Mouse (Mus musculus): ENCODE measurements around the gene Rcbtb2. TPM values are rescaled to one million over a fixed set of nuclear protein-coding genes. Genes with fewer than 3 reads are reported as not detected.

Rcbtb2 gene
- polyA plus RNA-seq, 1 experiment = 11.8 TPM

- Histone ChIP-seq H3K4me2 (ENCODE audit: low read depth) (no peak overlapping the region), H3K79me2 (ENCODE audit: control insufficient read depth, insufficient read depth) (no peaks in the 10 kb centered on the region), H3K4me3 (no peak overlapping the region), H3ac (ENCODE audit: control insufficient read depth, insufficient read length) (no peak overlapping the region), H3K36me3 (ENCODE audit: control insufficient read depth, insufficient read depth) (peaks cover 28% of the 10 kb centered on the region), H3K27me3 (ENCODE audit: control insufficient read depth, insufficient read depth, insufficient read length) (no peaks in the 10 kb centered on the region)
- TF ChIP-seq E2F4 (IDR thresholded peaks at IDR 0.05; ENCODE audit: insufficient read depth) = no peak
- TF ChIP-seq POLR2AphosphoS2 (IDR thresholded peaks at IDR 0.05; ENCODE audit: insufficient read length, low read depth) = no peak
- TF ChIP-seq MYOD1 (IDR thresholded peaks at IDR 0.05; ENCODE audit: control insufficient read depth in 1 of 3, insufficient read length in 2 of 3, low read depth in 2 of 3) = no peak
These were observed 94.2 kb downstream of the Rcbtb2 start for GRCm38 (mm10) chr14:73217062-73217461.

DNA sequence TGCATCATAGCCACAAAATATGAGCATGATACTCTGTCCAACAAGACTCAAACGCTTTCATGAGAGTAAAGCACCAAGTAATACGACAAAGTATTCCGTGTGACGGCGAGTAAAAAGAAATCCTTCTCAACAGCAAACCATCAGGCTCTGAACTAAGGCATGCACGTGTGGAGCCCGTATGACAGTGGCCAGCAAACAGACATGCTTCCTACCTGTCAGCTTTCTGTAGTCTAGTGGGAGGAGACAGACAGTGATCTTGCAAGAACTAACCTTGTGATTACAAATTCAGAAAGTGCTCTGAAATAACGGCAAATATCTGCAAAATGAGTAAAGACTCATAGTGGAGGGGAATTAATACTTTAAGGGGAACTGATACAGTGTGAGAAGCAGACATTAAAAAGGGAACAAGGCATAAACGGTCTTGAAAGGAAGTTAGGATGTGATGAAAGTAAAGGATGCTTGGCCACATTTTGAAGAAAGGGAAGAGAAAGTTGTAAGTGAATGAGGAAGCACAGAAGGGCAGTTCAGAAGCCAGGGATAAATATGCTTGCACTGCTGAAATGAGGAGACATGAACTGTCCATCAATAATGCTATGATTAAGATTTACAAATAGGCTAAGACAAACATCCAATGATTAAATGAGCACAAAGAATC lies 99.6 kb downstream of the Rcbtb2 start:
- no peaks in the 10 kb centered on the region for H3K79me2 ChIP-seq (ENCODE audit: control insufficient read depth, insufficient read depth)
- H3K36me3 ChIP-seq (ENCODE audit: control insufficient read depth, insufficient read depth) = no peaks in the 10 kb centered on the region
- H3K4me2 ChIP-seq (ENCODE audit: low read depth) = no peak overlapping the region
- no peak overlapping the region for H3K4me3 ChIP-seq
- no peak for TF ChIP-seq TCF3 (IDR thresholded peaks at IDR 0.05; ENCODE audit: insufficient read length, low read depth)
- TF ChIP-seq CEBPB (IDR thresholded peaks at IDR 0.05; ENCODE audit: insufficient read depth, poor library complexity, severe bottlenecking) = no peak
- no peak for TF ChIP-seq POLR2AphosphoS2 (IDR thresholded peaks at IDR 0.05; ENCODE audit: insufficient read length, low read depth)
- TF ChIP-seq SRF (IDR thresholded peaks at IDR 0.05; ENCODE audit: control insufficient read depth, insufficient read length, low read depth) = no peak
- TF ChIP-seq MYOD1 (IDR thresholded peaks at IDR 0.05; ENCODE audit: control insufficient read depth in 1 of 3, insufficient read length in 2 of 3, low read depth in 2 of 3) = no peak
- TF ChIP-seq POLR2A (IDR thresholded peaks at IDR 0.05; ENCODE audit: insufficient read length, low read depth) = no peak
- TF ChIP-seq USF1 (IDR thresholded peaks at IDR 0.05; ENCODE audit: low read depth) = no peak
- no peak for TF ChIP-seq MYOG (IDR thresholded peaks at IDR 0.05; ENCODE audit: control insufficient read depth in 1 of 3, insufficient read depth in 1 of 3, insufficient read length in 2 of 3, low read depth in 2 of 3)
- no peak for TF ChIP-seq TCF12 (IDR thresholded peaks at IDR 0.05; ENCODE audit: insufficient read depth, poor library complexity, severe bottlenecking)
- TF ChIP-seq MAX (IDR thresholded peaks at IDR 0.05; ENCODE audit: low read depth) = no peak
- no peak for TF ChIP-seq REST (IDR thresholded peaks at IDR 0.05; ENCODE audit: insufficient read depth, insufficient read length)
- no peak for TF ChIP-seq E2F4 (IDR thresholded peaks at IDR 0.05; ENCODE audit: insufficient read depth)
- H3ac ChIP-seq (ENCODE audit: control insufficient read depth, insufficient read length) = no peak overlapping the region
- no peaks in the 10 kb centered on the region for H3K27me3 ChIP-seq (ENCODE audit: control insufficient read depth, insufficient read depth, insufficient read length)

DNA sequence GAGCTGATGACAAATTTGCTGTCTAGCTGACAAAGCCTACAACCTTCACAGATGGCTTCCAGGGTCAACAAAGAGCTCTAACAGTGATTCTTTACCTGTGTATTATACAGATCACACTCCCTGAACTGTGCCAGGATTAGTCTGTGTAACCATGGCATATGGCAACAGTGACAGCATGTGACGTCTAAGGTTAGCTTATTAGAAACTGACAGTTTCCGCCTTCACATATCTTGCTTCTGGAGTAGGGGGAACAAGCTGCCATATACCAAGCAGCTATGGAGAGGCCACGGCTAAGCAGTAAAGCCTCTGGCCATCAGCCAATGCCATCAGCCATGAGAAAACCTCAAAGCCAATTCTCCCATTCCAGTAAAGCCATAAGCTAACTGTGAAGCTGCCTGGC lies 103.5 kb downstream of the Rcbtb2 start:
- TF ChIP-seq CEBPB (IDR thresholded peaks at IDR 0.05; ENCODE audit: insufficient read depth, poor library complexity, severe bottlenecking) (no peak), MYOG (IDR thresholded peaks at IDR 0.05; ENCODE audit: control insufficient read depth in 1 of 3, insufficient read depth in 1 of 3, insufficient read length in 2 of 3, low read depth in 2 of 3) (no peak), MAX (IDR thresholded peaks at IDR 0.05; ENCODE audit: low read depth) (no peak), SRF (IDR thresholded peaks at IDR 0.05; ENCODE audit: control insufficient read depth, insufficient read length, low read depth) (no peak), USF1 (IDR thresholded peaks at IDR 0.05; ENCODE audit: low read depth) (no peak), POLR2A (IDR thresholded peaks at IDR 0.05; ENCODE audit: insufficient read length, low read depth) (no peak), TCF3 (IDR thresholded peaks at IDR 0.05; ENCODE audit: insufficient read length, low read depth) (no peak)
- H3K4me3 ChIP-seq = no peak overlapping the region

DNA sequence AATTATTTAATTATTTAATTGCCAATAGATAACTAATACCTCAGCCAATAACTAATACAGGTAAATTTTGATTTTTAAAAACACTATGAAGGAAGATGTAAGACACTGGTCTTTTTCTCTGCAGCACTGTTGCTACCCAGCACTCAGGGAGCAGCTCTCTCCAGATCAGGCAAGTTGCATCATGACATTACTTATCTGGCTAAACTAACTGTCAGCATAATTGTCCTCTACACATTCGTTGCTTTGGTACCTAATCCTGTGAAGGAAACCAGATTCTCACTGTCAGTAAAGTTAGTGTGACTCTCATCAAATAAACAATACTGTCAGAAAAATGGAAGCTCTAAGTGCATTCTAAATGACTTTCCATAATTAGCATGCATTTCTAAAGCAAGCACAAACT lies 104.0 kb downstream of the Rcbtb2 start:
- Histone ChIP-seq H3K4me3 (no peak overlapping the region), H3K4me2 (ENCODE audit: low read depth) (no peak overlapping the region), H3ac (ENCODE audit: control insufficient read depth, insufficient read length) (no peak overlapping the region), H3K27me3 (ENCODE audit: control insufficient read depth, insufficient read depth, insufficient read length) (no peaks in the 10 kb centered on the region), H3K36me3 (ENCODE audit: control insufficient read depth, insufficient read depth) (no peaks in the 10 kb centered on the region), H3K79me2 (ENCODE audit: control insufficient read depth, insufficient read depth) (no peaks in the 10 kb centered on the region)
- TF ChIP-seq SRF (IDR thresholded peaks at IDR 0.05; ENCODE audit: control insufficient read depth, insufficient read length, low read depth) = no peak
- no peak for TF ChIP-seq MAX (IDR thresholded peaks at IDR 0.05; ENCODE audit: low read depth)
- no peak for TF ChIP-seq POLR2A (IDR thresholded peaks at IDR 0.05; ENCODE audit: insufficient read length, low read depth)
- TF ChIP-seq TCF12 (IDR thresholded peaks at IDR 0.05; ENCODE audit: insufficient read depth, poor library complexity, severe bottlenecking) = no peak
- TF ChIP-seq USF1 (IDR thresholded peaks at IDR 0.05; ENCODE audit: low read depth) = no peak
- no peak for TF ChIP-seq REST (IDR thresholded peaks at IDR 0.05; ENCODE audit: insufficient read depth, insufficient read length)
- TF ChIP-seq MYOD1 (IDR thresholded peaks at IDR 0.05; ENCODE audit: control insufficient read depth in 1 of 3, insufficient read length in 2 of 3, low read depth in 2 of 3) = no peak
- no peak for TF ChIP-seq CEBPB (IDR thresholded peaks at IDR 0.05; ENCODE audit: insufficient read depth, poor library complexity, severe bottlenecking)
- TF ChIP-seq TCF3 (IDR thresholded peaks at IDR 0.05; ENCODE audit: insufficient read length, low read depth) = no peak
- TF ChIP-seq MYOG (IDR thresholded peaks at IDR 0.05; ENCODE audit: control insufficient read depth in 1 of 3, insufficient read depth in 1 of 3, insufficient read length in 2 of 3, low read depth in 2 of 3) = no peak
- no peak for TF ChIP-seq E2F4 (IDR thresholded peaks at IDR 0.05; ENCODE audit: insufficient read depth)
- no peak for TF ChIP-seq POLR2AphosphoS2 (IDR thresholded peaks at IDR 0.05; ENCODE audit: insufficient read length, low read depth)

More for the DNA sequence above, 103.5 kb downstream of the Rcbtb2 start:
- H3K4me2 ChIP-seq (ENCODE audit: low read depth) = no peak overlapping the region
- H3ac ChIP-seq (ENCODE audit: control insufficient read depth, insufficient read length) = no peak overlapping the region
- no peaks in the 10 kb centered on the region for H3K36me3 ChIP-seq (ENCODE audit: control insufficient read depth, insufficient read depth)
- H3K79me2 ChIP-seq (ENCODE audit: control insufficient read depth, insufficient read depth) = no peaks in the 10 kb centered on the region
- no peaks in the 10 kb centered on the region for H3K27me3 ChIP-seq (ENCODE audit: control insufficient read depth, insufficient read depth, insufficient read length)

Measured in myocyte (in vitro differentiated cells).